Comparison of ENCODE assay signal across 39 mouse cellular contexts in genomic region chr14:13907145-13907544, GRCm38 (mm10). TPM values are rescaled to one million over a fixed set of nuclear protein-coding genes. Genes with fewer than 3 reads are reported as not detected.
"Had no signal": no experiment of that assay in that cellular context is flagged by ENCODE, and none has a peak within 500 bp of the region (broad histone marks: within the 10 kb centered on the region; RNA-seq: fewer than 3 reads in every experiment).

No protein-coding gene starts in this region.

- H3K4me3 ChIP-seq: heart, adult 2 months; heart, embryonic 13.5 days; heart, embryonic 15.5 days; hindbrain, embryonic 13.5 days; hindbrain, embryonic 15.5 days; layer of hippocampus, adult 2 months; left cerebral cortex, adult 2 months; limb, embryonic 10.5 days; limb, embryonic 12.5 days had no signal

- H3K9me3 ChIP-seq: heart, embryonic 13.5 days; heart, embryonic 15.5 days; hindbrain, embryonic 13.5 days; hindbrain, embryonic 15.5 days; limb, embryonic 10.5 days; limb, embryonic 12.5 days had no signal

- ATAC-seq: hindbrain, postnatal 0 days; intestine, embryonic 16.5 days had no signal

- H3K9ac ChIP-seq: heart, embryonic 13.5 days; heart, embryonic 15.5 days; hindbrain, embryonic 13.5 days; hindbrain, embryonic 15.5 days; limb, embryonic 12.5 days; liver, embryonic 14.5 days had no signal

- DNase-seq: gastrocnemius, postnatal 14 days; gastrocnemius, postnatal 36 days; heart, adult 11 months; heart, adult 2 months; heart, postnatal 14 days; heart, postnatal 36 days; kidney, adult 18-20 months; kidney, adult 8-10 months; kidney, postnatal 10 days; kidney, postnatal 25 days; kidney, postnatal 4 days; liver had no signal

- H3K27me3 ChIP-seq: heart, embryonic 13.5 days; heart, embryonic 15.5 days; hindbrain, embryonic 13.5 days; hindbrain, embryonic 15.5 days; limb, embryonic 12.5 days had no signal

- H3K4me2 ChIP-seq: heart, embryonic 11.5 days; heart, embryonic 13.5 days; heart, embryonic 15.5 days; hindbrain, embryonic 13.5 days; hindbrain, embryonic 15.5 days; limb, embryonic 12.5 days; liver, embryonic 11.5 days had no signal

- H3K36me3 ChIP-seq: heart, embryonic 13.5 days; heart, embryonic 15.5 days; hindbrain, embryonic 13.5 days; hindbrain, embryonic 15.5 days; limb, embryonic 10.5 days; limb, embryonic 12.5 days had no signal

- H3K27ac ChIP-seq: heart, adult 2 months; heart, embryonic 13.5 days; heart, embryonic 15.5 days; hindbrain, embryonic 13.5 days; hindbrain, embryonic 15.5 days; hindbrain, postnatal 0 days; layer of hippocampus, adult 2 months; left cerebral cortex, adult 2 months; limb, embryonic 10.5 days; limb, embryonic 12.5 days; liver, embryonic 14.5 days had no signal

- H3K4me1 ChIP-seq: heart, embryonic 13.5 days; heart, embryonic 15.5 days; hindbrain, embryonic 13.5 days; hindbrain, embryonic 15.5 days had no signal

RNA-seq across cellular contexts. Expression of gene Gm281, which starts 7.1 kb away (rescaled TPM):
- total RNA-seq: gastrocnemius, adult 18-20 months; gastrocnemius, adult 8-10 months; gastrocnemius, postnatal 14 days; gastrocnemius, postnatal 36 days; heart, adult 2 months; heart, postnatal 14 days; heart, postnatal 36 days; hematopoietic stem cell, adult 5-6 weeks; hindbrain, postnatal 0 days; layer of hippocampus, adult 2 months; layer of hippocampus, postnatal 10 days; layer of hippocampus, postnatal 25 days; left cerebral cortex, adult 2 months; left cerebral cortex, postnatal 14 days; left cerebral cortex, postnatal 36 days had no signal
- polyA plus RNA-seq: gonadal fat pad, adult 2 months; heart, embryonic 11.5 days; heart, embryonic 13.5 days; heart, embryonic 15.5 days; heart, postnatal 0 days; hindbrain, embryonic 11.5 days; hindbrain, embryonic 13.5 days; hindbrain, embryonic 15.5 days; hindbrain, postnatal 0 days; intestine, embryonic 14.5 days; kidney, embryonic 14.5 days; kidney, embryonic 16.5 days; limb, embryonic 12.5 days; liver, embryonic 11.5 days; liver, embryonic 14.5 days; liver, embryonic 16.5 days had no signal
